Mouse (Mus musculus): ENCODE measurements around the gene Smarcd2.

DNA sequence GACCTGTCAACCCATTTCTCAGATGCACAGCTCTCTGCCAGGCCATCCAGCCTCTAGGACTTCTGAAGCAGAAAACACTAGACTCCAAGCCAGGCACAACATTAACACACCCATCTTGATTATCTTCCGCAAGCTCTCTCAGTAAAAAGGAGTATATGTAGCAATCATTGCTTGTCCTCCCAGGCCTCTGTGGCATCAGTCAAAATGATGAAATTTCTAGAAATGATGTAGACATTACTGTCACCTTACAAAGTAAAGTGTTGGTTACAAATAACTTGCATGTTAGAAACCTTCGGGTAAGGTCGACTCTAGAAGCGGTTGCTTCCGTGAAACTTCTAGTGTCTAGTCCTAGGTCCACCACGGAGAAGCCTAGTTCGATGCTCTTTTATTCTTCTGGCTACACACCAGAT, 57.3 kb downstream of the Smarcd2 start:
- no peak for TF ChIP-seq E2F4 (IDR thresholded peaks at IDR 0.05; ENCODE audit: insufficient read depth)
- TF ChIP-seq MAX (IDR thresholded peaks at IDR 0.05; ENCODE audit: low read depth) = no peak
- TF ChIP-seq TCF12 (IDR thresholded peaks at IDR 0.05; ENCODE audit: insufficient read depth, poor library complexity, severe bottlenecking) = no peak
- no peak for TF ChIP-seq USF1 (IDR thresholded peaks at IDR 0.05; ENCODE audit: low read depth)
